Mouse (Mus musculus): ENCODE data around the gene 0610010K14Rik.

DNA sequence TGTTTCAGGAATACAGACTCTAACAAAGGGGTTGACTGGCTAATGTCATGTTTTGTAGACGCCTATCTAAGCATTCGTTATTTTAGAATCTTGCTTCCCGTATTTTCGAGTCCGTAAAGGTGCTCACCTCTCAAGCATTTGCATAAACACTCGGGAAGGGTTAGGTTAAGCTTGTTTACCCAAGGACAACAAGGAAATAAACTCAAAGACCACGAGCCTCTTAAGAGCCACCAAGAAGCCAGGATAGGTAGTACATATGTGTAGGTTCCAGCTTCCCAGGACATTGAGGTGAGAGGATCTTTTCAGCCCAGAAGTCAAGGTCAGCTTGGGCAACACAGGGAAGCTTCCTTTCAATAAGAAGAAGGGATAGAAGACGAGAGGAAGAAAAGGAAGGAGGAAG, 38.6 kb downstream of the 0610010K14Rik start:
- TF ChIP-seq POLR2A (IDR thresholded peaks at IDR 0.05; ENCODE audit: low read depth, low read length) (no peak), CTCF (IDR thresholded peaks at IDR 0.05; ENCODE audit: extremely low read depth, insufficient read depth, insufficient read length, insufficient replicate concordance) (no peak)

All from spleen, adult 2 months (tissue).